Mouse (Mus musculus): Measurements from ENCODE around the gene Prlh.

The Prlh gene

GRCm38 (mm10) chr1:90951670-90952069 lies 1.2 kb upstream of the Prlh start:
- DNase-seq (ENCODE audit: extremely low read depth, insufficient read length, low spot score): no peak

DNA sequence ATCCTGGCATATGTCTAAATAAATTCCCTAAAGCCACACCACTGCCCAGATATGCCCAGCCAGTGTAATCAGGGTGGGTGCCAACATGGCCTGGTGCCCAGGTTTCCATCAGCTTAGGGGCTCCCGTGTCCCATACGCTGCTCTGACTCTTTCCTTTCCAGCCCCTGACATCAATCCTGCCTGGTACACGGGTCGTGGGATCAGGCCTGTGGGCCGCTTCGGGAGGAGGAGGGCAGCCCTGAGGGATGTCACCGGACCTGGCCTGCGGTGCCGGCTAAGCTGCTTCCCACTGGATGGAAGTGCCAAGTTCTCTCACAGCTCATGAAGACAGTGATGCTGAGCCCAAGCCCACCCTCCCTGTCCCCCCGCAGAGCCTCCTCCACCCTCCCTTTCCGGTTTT lies 780 bp downstream of the Prlh start:
- DNase-seq (ENCODE audit: extremely low read depth, insufficient read length, low spot score): no peak

DNA sequence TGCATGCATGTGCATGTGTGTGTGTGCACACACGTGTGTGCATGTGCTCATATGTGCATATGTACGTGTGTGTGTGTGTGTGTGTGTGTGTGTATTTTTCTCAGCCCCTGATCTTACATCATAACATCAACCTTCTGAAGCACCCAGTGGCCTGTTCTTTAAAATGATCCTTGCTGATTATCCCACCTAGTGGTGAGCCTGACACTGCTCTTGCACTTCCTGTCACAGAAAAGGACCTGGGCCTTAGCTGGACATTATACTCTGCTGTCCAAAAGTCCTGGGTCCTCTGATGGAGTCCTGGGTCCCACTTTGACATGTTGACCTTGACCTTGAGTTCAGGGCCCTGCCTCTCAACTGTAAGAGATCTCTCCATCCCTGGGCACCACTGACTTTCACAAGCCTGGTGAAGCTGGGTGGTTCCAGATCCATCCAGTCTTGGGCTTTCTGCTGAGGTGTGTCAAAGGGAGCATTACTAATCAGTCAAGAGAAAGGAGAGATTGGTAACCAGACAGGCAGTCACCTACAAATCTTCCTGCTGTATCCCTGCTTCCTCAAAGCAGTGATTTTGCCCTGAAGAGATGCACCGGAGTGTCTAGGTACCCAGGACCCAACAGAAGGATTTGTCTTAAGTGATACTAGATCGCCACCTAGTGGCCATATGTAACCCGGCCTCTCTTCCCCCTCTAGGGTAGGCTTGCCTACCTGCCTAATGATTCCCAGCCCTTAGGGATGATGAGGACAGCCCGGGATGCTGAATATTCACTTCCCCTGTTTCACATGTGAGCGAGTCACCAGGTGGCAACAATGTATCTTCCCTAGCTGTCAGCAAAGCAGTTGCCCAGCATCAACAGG lies 3.6 kb downstream of the Prlh start:
- DNase-seq (ENCODE audit: extremely low read depth, insufficient read length, low spot score): no peak

DNA sequence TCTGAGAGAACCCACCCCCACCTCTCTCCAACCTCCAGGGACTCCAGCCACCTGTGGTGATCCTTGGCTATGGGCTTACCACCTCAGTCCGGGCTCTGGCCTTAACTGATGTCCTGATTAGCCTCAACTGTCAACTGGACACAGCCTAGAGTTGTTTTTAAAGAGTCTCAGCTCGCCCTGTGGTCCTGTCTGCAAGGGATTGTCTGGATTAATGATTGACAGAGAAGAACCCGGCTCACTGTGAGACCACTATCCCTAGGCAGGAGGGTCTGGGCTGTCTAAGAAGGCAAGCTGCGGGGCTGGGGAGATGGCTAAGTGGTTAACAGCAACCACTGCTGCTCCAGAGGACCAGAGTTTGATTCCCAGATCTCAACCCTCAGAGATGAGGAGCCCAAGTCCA lies 9.6 kb downstream of the Prlh start:
- DNase-seq (ENCODE audit: extremely low read depth, insufficient read length, low spot score): no peak

GRCm38 (mm10) chr1:90962994-90963393 lies 10.1 kb downstream of the Prlh start:
- no peak for DNase-seq (ENCODE audit: extremely low read depth, insufficient read length, low spot score)

DNA sequence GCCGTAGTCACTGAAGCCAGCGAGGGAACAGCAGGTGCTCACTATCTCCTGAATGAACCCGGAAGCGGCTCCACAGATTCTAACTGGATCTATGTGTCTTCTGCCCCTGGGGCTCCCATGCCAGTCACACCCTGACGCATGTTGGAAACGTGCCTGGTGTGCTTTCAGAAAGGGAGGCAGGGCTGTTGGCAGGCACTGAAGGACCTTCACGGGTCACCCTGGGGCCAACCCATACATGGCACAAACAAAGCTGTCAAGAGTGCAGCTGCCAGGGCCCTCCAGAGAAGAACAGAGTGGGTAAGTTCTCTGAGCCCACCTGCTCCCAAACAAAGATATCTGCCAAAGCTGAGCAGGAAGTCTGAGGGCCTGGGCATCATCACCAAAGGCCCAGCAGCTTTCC lies 14.7 kb downstream of the Prlh start:
- peak; percentile 53 for DNase-seq (ENCODE audit: extremely low read depth, insufficient read length, low spot score)

- DNase-seq (ENCODE audit: extremely low read depth, insufficient read length, low spot score): no peak
These were observed 15.7 kb downstream of the Prlh start for GRCm38 (mm10) chr1:90968649-90969048.

- DNase-seq (ENCODE audit: extremely low read depth, insufficient read length, low spot score): peak; percentile 47
These were observed 16.5 kb downstream of the Prlh start, which contains the start of gene Rab17 for GRCm38 (mm10) chr1:90969347-90969784. Gene Rab17, minus strand, starts transcription at chr1:90969661.

- DNase-seq (ENCODE audit: extremely low read depth, insufficient read length, low spot score): no peak
These were observed 17.0 kb downstream of the Prlh start for GRCm38 (mm10) chr1:90969881-90970390.

- peak; percentile 69 for DNase-seq (ENCODE audit: extremely low read depth, insufficient read length, low spot score)
These were observed 20.1 kb downstream of the Prlh start for GRCm38 (mm10) chr1:90972911-90973573.

- no peak for DNase-seq (ENCODE audit: extremely low read depth, insufficient read length, low spot score)
These were observed 20.6 kb downstream of the Prlh start for GRCm38 (mm10) chr1:90973574-90973911.

GRCm38 (mm10) chr1:90974906-90975649 lies 22.2 kb downstream of the Prlh start:
- DNase-seq (ENCODE audit: extremely low read depth, insufficient read length, low spot score): peak; percentile 93

DNA sequence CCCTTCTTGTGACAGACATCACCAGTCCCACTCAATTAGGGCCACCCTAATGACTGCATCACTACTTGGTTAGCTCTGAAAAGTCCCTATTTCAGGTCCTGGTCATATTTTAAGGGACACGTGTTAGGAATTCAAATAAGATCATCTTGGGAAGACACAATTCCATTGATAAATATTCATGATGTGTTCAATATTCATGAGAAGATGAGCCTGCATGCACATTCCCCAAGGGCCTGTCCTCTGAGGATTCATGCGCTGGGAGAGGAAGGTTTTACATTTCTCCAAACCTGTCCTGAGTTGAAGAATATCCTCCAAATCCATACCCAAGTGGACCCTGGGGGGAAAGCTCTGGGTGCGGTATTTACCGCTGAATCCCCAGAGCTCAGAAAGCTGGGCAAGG lies 23.1 kb downstream of the Prlh start:
- DNase-seq (ENCODE audit: extremely low read depth, insufficient read length, low spot score): no peak

DNA sequence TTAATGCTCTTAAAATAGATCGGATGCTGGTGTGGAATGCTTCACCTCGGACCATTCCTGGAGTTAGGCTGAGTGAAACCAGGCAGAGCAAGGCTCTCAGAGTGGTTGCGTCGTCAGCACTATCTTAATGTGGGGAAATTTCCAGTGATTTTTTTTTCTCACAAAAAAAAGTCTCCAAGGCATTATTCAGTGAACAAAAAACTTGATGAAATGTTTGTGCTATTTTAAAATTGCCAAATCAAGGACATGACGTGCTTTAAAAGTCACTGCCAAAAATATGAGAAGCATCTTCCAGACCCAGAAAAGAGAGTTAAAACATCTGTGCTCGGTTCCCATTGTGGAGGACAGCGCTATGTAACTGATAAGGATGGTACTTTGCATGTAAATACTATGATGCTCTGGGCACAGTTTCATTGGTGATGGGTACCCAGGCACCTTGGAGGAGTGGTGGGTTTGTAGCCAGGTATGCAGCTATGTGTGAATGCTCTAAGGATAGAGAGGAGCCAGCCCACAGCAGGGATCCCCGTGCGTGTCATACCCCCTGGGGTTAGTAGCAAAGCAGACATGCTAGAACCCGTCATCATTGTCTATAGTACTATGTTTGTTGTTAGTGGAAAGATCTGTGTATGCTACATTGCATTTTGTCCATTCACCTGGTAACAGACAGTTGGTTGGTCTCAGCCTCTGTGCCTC lies 27.9 kb downstream of the Prlh start:
- DNase-seq (ENCODE audit: extremely low read depth, insufficient read length, low spot score): no peak

GRCm38 (mm10) chr1:90981346-90981745 lies 28.4 kb downstream of the Prlh start:
- no peak for DNase-seq (ENCODE audit: extremely low read depth, insufficient read length, low spot score)

DNA sequence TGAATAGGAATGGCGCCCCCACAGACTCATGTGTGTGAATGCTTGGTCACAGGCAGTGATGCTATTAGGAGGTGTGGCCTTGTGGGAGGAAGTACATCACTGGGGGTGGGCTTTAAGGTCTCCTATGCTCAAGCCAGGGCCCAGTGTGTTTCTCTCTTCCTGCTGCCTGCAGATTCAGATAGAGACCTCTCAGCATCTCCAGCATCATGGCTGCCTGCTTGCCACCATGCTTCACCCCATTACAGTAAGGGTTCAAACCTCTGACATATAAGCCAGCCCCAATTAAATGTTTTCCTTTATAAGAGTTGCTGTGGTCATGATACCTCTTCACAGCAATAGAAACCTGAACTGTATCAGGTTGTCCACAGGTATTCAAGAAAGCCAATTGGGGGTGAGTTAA lies 43.0 kb downstream of the Prlh start:
- DNase-seq (ENCODE audit: extremely low read depth, insufficient read length, low spot score): no peak

- no peak for DNase-seq (ENCODE audit: extremely low read depth, insufficient read length, low spot score)
These were observed 44.2 kb downstream of the Prlh start for GRCm38 (mm10) chr1:90997136-90997535.

GRCm38 (mm10) chr1:90997641-90998040 lies 44.7 kb downstream of the Prlh start:
- DNase-seq (ENCODE audit: extremely low read depth, insufficient read length, low spot score): no peak

DNA sequence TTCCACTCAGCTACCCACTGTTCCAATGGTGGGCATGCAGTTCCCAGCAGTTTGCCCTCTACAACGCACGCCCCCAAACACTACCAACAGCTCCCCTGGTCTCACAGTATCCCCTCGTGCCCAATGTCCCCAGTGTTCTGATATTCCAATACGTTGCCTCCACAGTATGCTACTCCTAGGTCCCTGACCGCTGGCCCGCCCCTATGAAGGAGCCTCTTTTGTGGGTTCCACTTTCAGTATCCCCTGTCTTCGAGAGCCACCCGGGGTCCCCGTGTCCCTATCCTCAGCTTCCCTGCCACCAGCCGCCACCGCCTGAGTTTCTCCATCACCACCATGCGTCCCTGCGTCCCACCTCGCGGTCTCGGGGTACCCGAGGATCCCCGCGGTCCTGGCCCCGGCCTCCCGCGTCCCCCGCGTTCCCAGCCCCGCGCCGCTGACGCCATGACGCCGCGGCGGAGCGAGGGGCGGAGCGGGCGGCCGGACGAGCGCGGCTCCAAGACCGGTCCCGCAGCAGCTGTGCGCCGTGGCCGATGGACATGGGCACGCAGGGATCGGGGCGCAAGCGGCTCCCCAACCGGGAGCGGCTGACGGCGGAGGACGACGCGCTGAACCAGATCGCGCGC lies 45.5 kb downstream of the Prlh start, which contains the start of gene Lrrfip1:
TSS of gene Lrrfip1 (plus strand) at position 470 of the 623 bp plus-strand sequence.
- peak; percentile 85 for DNase-seq (ENCODE audit: extremely low read depth, insufficient read length, low spot score)

Measured in 3134 (cell line).